Comparison of ENCODE assay signal across 9 mouse cellular contexts in the genomic region with DNA sequence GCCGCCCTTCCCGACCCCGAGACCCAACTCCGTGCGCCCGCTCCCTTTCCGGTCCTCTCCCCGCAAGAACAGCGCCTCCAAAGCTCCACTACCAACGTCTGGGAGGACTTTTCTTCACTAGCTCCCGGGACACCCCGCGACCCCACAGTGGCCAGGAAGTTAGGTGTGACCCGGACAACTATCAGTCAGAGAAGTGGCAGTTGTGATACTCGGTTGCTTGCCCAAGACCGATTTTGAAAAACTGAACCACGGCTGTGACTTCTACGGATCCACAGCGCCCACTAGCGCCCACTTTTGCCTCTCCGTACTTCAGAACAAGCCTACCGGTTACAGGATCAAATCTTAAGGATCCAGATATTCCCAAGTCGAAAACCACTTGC. TPM values are rescaled to one million over a fixed set of nuclear protein-coding genes. Genes with fewer than 3 reads are reported as not detected.
DNase-seq lines count a peak whose midpoint lies in the region; ATAC-seq lines count a peak whose summit lies in the region.
"Had no signal": no experiment of that assay in that cellular context is flagged by ENCODE, and none has a peak within 500 bp of the region (broad histone marks: within the 10 kb centered on the region; RNA-seq: fewer than 3 reads in every experiment).

No protein-coding gene starts in this region.

- WGBS in forebrain, embryonic 10.5 days: under 1% methylated on average over 23 of the region's 23 CpGs
- under 1% methylated on average over 23 of the region's 23 CpGs for WGBS in heart, embryonic 15.5 days
- under 1% methylated on average over 23 of the region's 23 CpGs for WGBS in liver, embryonic 12.5 days (ENCODE audit: insufficient replicate concordance)

- H3K9me3 ChIP-seq in forebrain, embryonic 10.5 days: no peaks in the 10 kb centered on the region
- no peaks in the 10 kb centered on the region for H3K9me3 ChIP-seq in heart, embryonic 15.5 days (replicated peaks)
- no peaks in the 10 kb centered on the region for H3K9me3 ChIP-seq in liver, embryonic 12.5 days (replicated peaks)

- H3K4me3 ChIP-seq in forebrain, embryonic 10.5 days: peak overlapping the region; percentile 97
- peak overlapping the region; percentile 94 for H3K4me3 ChIP-seq in heart, embryonic 15.5 days
- peak overlapping the region; percentile 64 for H3K4me3 ChIP-seq in liver, embryonic 12.5 days

- peaks cover 28% of the 10 kb centered on the region for H3K4me1 ChIP-seq in forebrain, embryonic 10.5 days
- H3K4me1 ChIP-seq in heart, embryonic 15.5 days (replicated peaks): peaks cover 15% of the 10 kb centered on the region
- H3K4me1 ChIP-seq in liver, embryonic 12.5 days: peaks cover 35% of the 10 kb centered on the region

- peak; percentile 79 for DNase-seq in CD4-positive helper T cell, adult 2 months (ENCODE audit: low read depth, low spot score)
- DNase-seq in c-Kit-positive CD71-negative TER-119-negative erythroid progenitor cells, embryonic 14.5 days (ENCODE audit: low read depth): peak; percentile 81
- DNase-seq in forebrain, embryonic 10.5 days (ENCODE audit: extremely low spot score, low spot score): peak; percentile 86
- peak; percentile 92 for DNase-seq in kidney, postnatal 14 days
- peak; percentile 88 for DNase-seq in naive thymus-derived CD4-positive, alpha-beta T cell, adult 2 months (ENCODE audit: low read depth)
- peak; percentile 87 for DNase-seq in splenic B cell, adult 2 months (ENCODE audit: low read depth, low spot score)

- peak; percentile 3 for ATAC-seq in heart, embryonic 15.5 days (replicated peaks; ENCODE audit: insufficient number of reproducible peaks, insufficient read depth, low FRiP score, low read depth)
- ATAC-seq in liver, embryonic 12.5 days: peak; percentile 38

- H3K27ac ChIP-seq in forebrain, embryonic 10.5 days: peak overlapping the region; percentile 98
- H3K27ac ChIP-seq in heart, embryonic 15.5 days: peak overlapping the region; percentile 83
- H3K27ac ChIP-seq in liver, embryonic 12.5 days: 0 out of 2 replicates have a peak overlapping the region, but pooled peaks have one; percentile 12

- peak overlapping the region; percentile 92 for H3K9ac ChIP-seq in heart, embryonic 15.5 days
- peak overlapping the region; percentile 59 for H3K9ac ChIP-seq in liver, embryonic 12.5 days

- peak overlapping the region; percentile 93 for H3K4me2 ChIP-seq in heart, embryonic 15.5 days
- peak overlapping the region; percentile 96 for H3K4me2 ChIP-seq in liver, embryonic 12.5 days

- H3K27me3 ChIP-seq in forebrain, embryonic 10.5 days (ENCODE audit: poor library complexity, severe bottlenecking): no peaks in the 10 kb centered on the region
- H3K27me3 ChIP-seq in heart, embryonic 15.5 days: no peaks in the 10 kb centered on the region
- H3K27me3 ChIP-seq in liver, embryonic 12.5 days (replicated peaks): peaks cover 47% of the 10 kb centered on the region
- no peaks in the 10 kb centered on the region for H3K27me3 ChIP-seq in splenic B cell, adult 2 months (ENCODE audit: control insufficient read depth, insufficient read depth, low read length, poor library complexity, severe bottlenecking)
- H3K27me3 ChIP-seq: CH12.LX had no signal

- H3K36me3 ChIP-seq in forebrain, embryonic 10.5 days (replicated peaks): peaks cover 27% of the 10 kb centered on the region
- H3K36me3 ChIP-seq in heart, embryonic 15.5 days: peaks cover 7% of the 10 kb centered on the region
- H3K36me3 ChIP-seq in liver, embryonic 12.5 days: peaks cover 28% of the 10 kb centered on the region
- H3K36me3 ChIP-seq in splenic B cell, adult 2 months (ENCODE audit: control insufficient read depth, insufficient read depth, low read length, poor library complexity, severe bottlenecking): peaks cover 3% of the 10 kb centered on the region; the same call in 1 of the 2 replicates

RNA-seq across cellular contexts. Expression of a gene that starts 0.7 kb away (rescaled TPM):
- 28.7 and 29.9 TPM in 2 replicates for polyA plus RNA-seq in forebrain, embryonic 10.5 days (2016; fragmentation: Nextera tagmentation; extraction: Ambion mirVana)
- polyA plus RNA-seq in heart, embryonic 15.5 days (2015; fragmentation: Nextera tagmentation; extraction: Ambion mirVana): 11.4 and 15.8 TPM in 2 replicates
- 2.8 and 3.3 TPM in 2 replicates for polyA plus RNA-seq in liver, embryonic 12.5 days (2016; fragmentation: Nextera tagmentation; extraction: Ambion mirVana)

RNA-seq across cellular contexts. Expression of a gene that starts 28.6 kb away (rescaled TPM):
- 154 and 157 TPM in 2 replicates for polyA plus RNA-seq in forebrain, embryonic 10.5 days (2016; fragmentation: Nextera tagmentation; extraction: Ambion mirVana)
- 79.4 and 85.1 TPM in 2 replicates for polyA plus RNA-seq in heart, embryonic 15.5 days (2015; fragmentation: Nextera tagmentation; extraction: Ambion mirVana)
- 75.4 and 79.5 TPM in 2 replicates for polyA plus RNA-seq in liver, embryonic 12.5 days (2016; fragmentation: Nextera tagmentation; extraction: Ambion mirVana)

Comparison
In these comparisons a context has a peak if more than half of its experiments do, and no peak if none do; other contexts are left out.
1. Peak in every context shown above with its lines: DNase-seq, ATAC-seq, H3K4me3 ChIP-seq and H3K27ac ChIP-seq.
2. H3K27ac ChIP-seq: peak in every context shown above with its lines; median percentile 98 in forebrain, embryonic 10.5 days; 83 in heart, embryonic 15.5 days; 12 in liver, embryonic 12.5 days.